13 mouse cellular contexts compared by ENCODE assay signal in genomic region chr1:84622978-84623554, GRCm38 (mm10).
DNase-seq lines count a peak whose midpoint lies in the region; ATAC-seq and TF ChIP-seq lines count a peak whose summit lies in the region.
"Had no signal": no experiment of that assay in that cellular context is flagged by ENCODE, and none has a peak within 500 bp of the region (broad histone marks: within the 10 kb centered on the region; RNA-seq: fewer than 3 reads in every experiment).

No protein-coding gene starts in this region.

- no peak overlapping the region for H3K4me3 ChIP-seq in hindbrain, embryonic 10.5 days
- no peak overlapping the region for H3K4me3 ChIP-seq in hindbrain, embryonic 16.5 days (ENCODE audit: low read length)
- H3K4me3 ChIP-seq in forebrain, embryonic 15.5 days, result no peak overlapping the region
- no peak overlapping the region for H3K4me3 ChIP-seq in neural tube, embryonic 12.5 days
- H3K4me3 ChIP-seq: heart, embryonic 10.5 days; kidney, embryonic 15.5 days; liver, embryonic 13.5 days had no signal

- H3K4me2 ChIP-seq in hindbrain, embryonic 16.5 days (ENCODE audit: low read length), result no peak overlapping the region
- no peak overlapping the region for H3K4me2 ChIP-seq in forebrain, embryonic 15.5 days (replicated peaks)
- H3K4me2 ChIP-seq in neural tube, embryonic 12.5 days (replicated peaks), result peak overlapping the region; percentile 12; the same call in 1 of the 2 replicates
- H3K4me2 ChIP-seq: kidney, embryonic 15.5 days; liver, embryonic 13.5 days had no signal

- no peaks in the 10 kb centered on the region for H3K9me3 ChIP-seq in hindbrain, embryonic 10.5 days
- H3K9me3 ChIP-seq in hindbrain, embryonic 16.5 days (ENCODE audit: control insufficient read depth, low read length), result no peaks in the 10 kb centered on the region
- H3K9me3 ChIP-seq in forebrain, embryonic 15.5 days, result no peaks in the 10 kb centered on the region
- H3K9me3 ChIP-seq in neural tube, embryonic 12.5 days, result no peaks in the 10 kb centered on the region
- H3K9me3 ChIP-seq: heart, embryonic 10.5 days; kidney, embryonic 15.5 days; liver, embryonic 13.5 days had no signal

- H3K4me1 ChIP-seq in hindbrain, embryonic 10.5 days (replicated peaks), result peaks cover 29% of the 10 kb centered on the region
- peaks cover 23% of the 10 kb centered on the region for H3K4me1 ChIP-seq in hindbrain, embryonic 16.5 days (ENCODE audit: control insufficient read depth, insufficient read depth, low read depth, low read length)
- peaks cover 31% of the 10 kb centered on the region for H3K4me1 ChIP-seq in forebrain, embryonic 15.5 days
- H3K4me1 ChIP-seq in neural tube, embryonic 12.5 days, result peaks cover 35% of the 10 kb centered on the region
- H3K4me1 ChIP-seq: kidney, embryonic 15.5 days; liver, embryonic 13.5 days had no signal

- H3K36me3 ChIP-seq in hindbrain, embryonic 10.5 days, result no peaks in the 10 kb centered on the region
- no peaks in the 10 kb centered on the region for H3K36me3 ChIP-seq in hindbrain, embryonic 16.5 days (ENCODE audit: control insufficient read depth, insufficient read depth, low read length)
- H3K36me3 ChIP-seq in forebrain, embryonic 15.5 days, result no peaks in the 10 kb centered on the region
- no peaks in the 10 kb centered on the region for H3K36me3 ChIP-seq in neural tube, embryonic 12.5 days
- H3K36me3 ChIP-seq: heart, embryonic 10.5 days; kidney, embryonic 15.5 days; liver, embryonic 13.5 days had no signal

- no peak for TF ChIP-seq POLR2A in brain, embryonic 14.5 days (IDR thresholded peaks at IDR 0.05; ENCODE audit: borderline replicate concordance, extremely low read depth, insufficient read depth, insufficient read length, poor library complexity, severe bottlenecking)

- H3K9ac ChIP-seq in hindbrain, embryonic 16.5 days (ENCODE audit: low read depth, low read length), result no peak overlapping the region
- no peak overlapping the region for H3K9ac ChIP-seq in forebrain, embryonic 15.5 days (replicated peaks)
- H3K9ac ChIP-seq in neural tube, embryonic 12.5 days, result no peak overlapping the region
- H3K9ac ChIP-seq: kidney, embryonic 15.5 days; liver, embryonic 13.5 days had no signal

- peak; percentile 22; the same call in 1 of the 2 replicates for TF ChIP-seq CTCF in brain, embryonic 14.5 days (IDR thresholded peaks at IDR 0.05; ENCODE audit: borderline replicate concordance, extremely low read depth, insufficient read depth, insufficient read length)

- peak overlapping the region; percentile 37; the same call in 1 of the 2 replicates for H3K27ac ChIP-seq in hindbrain, embryonic 10.5 days
- no peak overlapping the region; the same call in 1 of the 2 replicates for H3K27ac ChIP-seq in hindbrain, embryonic 16.5 days (ENCODE audit: low read depth, low read length)
- H3K27ac ChIP-seq in forebrain, embryonic 15.5 days (replicated peaks), result no peak overlapping the region
- no peak overlapping the region for H3K27ac ChIP-seq in neural tube, embryonic 12.5 days
- H3K27ac ChIP-seq: heart, embryonic 10.5 days; kidney, embryonic 15.5 days; liver, embryonic 13.5 days had no signal

- no peaks in the 10 kb centered on the region for H3K27me3 ChIP-seq in hindbrain, embryonic 10.5 days (ENCODE audit: insufficient read depth, poor library complexity, severe bottlenecking)
- H3K27me3 ChIP-seq in hindbrain, embryonic 16.5 days (replicated peaks; ENCODE audit: control insufficient read depth, insufficient read depth, low read length), result no peaks in the 10 kb centered on the region
- H3K27me3 ChIP-seq in forebrain, embryonic 15.5 days, result no peaks in the 10 kb centered on the region
- no peaks in the 10 kb centered on the region for H3K27me3 ChIP-seq in neural tube, embryonic 12.5 days (replicated peaks)
- H3K27me3 ChIP-seq: CH12.LX; kidney, embryonic 15.5 days; liver, embryonic 13.5 days had no signal

- peak; percentile 34 for DNase-seq in hindbrain, embryonic 10.5 days (ENCODE audit: low spot score)
- DNase-seq in brain, embryonic 14.5 days (ENCODE audit: low read depth), result no peak
- no peak for DNase-seq in urinary bladder, postnatal 14 days (ENCODE audit: low spot score)
- no peak for DNase-seq in frontal cortex, adult 2 months (ENCODE audit: extremely low spot score in 1 of 2, low spot score in 1 of 2)
- DNase-seq in adrenal gland, adult (ENCODE audit: inconsistent age in 2 of 2, low spot score in 1 of 2), result no peak
- DNase-seq: adrenal gland, postnatal 25 days; liver, embryonic 13.5 days had no signal

- WGBS in hindbrain, embryonic 10.5 days, result 22% methylated on average over 12 of the region's 12 CpGs
- WGBS in hindbrain, embryonic 16.5 days, result 30% methylated on average over 12 of the region's 12 CpGs
- 28% methylated on average over 12 of the region's 12 CpGs for WGBS in forebrain, embryonic 15.5 days
- WGBS in neural tube, embryonic 12.5 days, result 36% methylated on average over 12 of the region's 12 CpGs

- no peak for ATAC-seq in hindbrain, embryonic 16.5 days
- 0 out of 2 replicates have a peak, but pooled peaks have one; percentile 24 for ATAC-seq in forebrain, embryonic 15.5 days (replicated peaks)
- peak; percentile 26; the same call in 1 of the 2 replicates for ATAC-seq in neural tube, embryonic 12.5 days (ENCODE audit: low FRiP score, low read depth)
